Mouse (Mus musculus): ENCODE data around the gene 6030445D17Rik.
A peak's percentile ranks its signal among the peaks of the same experiment; 100 is the strongest.

Gene 6030445D17Rik

DNA sequence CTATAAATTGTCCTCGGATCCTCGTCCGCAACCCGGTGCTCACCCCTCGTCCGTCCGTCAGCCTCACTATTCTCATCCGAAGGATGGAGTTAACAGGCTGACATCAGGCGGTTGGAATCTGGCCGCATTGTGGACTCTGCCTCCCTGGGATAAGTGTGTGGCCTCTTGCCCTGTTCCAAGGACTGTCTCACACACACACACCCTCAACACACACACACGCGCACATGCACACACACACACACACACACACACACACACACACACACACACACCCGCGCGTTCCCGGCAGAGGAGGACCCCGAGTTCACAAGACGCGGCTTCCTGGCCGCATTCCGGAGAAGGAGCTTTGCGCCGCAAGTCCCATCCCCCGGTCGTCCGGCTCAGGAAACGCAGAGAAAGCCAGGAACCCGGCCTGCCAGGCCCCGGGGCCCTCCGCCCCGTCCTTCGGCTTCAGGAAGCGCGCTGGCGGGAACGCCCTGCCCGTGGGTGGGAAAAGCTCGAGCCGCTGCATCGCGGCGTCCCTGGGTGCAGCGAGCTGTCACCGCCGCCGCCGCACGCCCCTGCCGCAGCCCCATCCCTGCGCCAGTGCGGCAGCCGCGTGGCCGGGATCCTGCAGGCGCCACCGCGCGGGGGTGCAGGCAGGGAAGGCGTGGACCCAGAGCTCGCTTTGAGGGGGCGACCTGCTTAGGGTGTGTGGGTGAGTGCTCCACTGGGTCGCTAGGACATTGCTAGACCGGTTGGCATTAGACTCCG lies at the start of gene 6030445D17Rik:
6030445D17Rik (plus strand) TSS at position 165 of the 753 bp plus-strand sequence.
- DNase-seq (ENCODE audit: low spot score), result peak; percentile 46

DNA sequence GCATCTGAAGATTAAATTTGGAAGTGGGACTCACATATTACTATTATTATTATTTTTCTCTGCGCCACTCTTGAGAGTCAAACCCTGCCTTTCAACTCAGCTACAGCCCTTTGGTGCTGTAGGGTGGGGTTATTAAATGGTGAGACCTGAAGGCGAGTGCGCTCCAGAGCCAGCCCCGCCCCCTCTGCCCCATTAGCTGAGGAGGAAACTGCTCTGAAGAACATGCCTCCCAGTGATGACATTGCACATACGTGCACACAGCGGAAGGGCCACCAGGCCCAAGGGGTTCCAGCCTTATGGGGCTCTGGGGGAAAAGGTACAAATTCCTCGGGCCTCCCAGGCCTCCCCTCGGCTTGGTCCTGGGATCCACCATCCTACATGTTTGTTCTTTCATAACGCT lies 46.6 kb upstream of the 6030445D17Rik start:
- no peak for DNase-seq (ENCODE audit: low spot score)

- no peak for DNase-seq (ENCODE audit: low spot score)
Observed at GRCm38 (mm10) chr4:136418962-136419361, 43.1 kb upstream of the 6030445D17Rik start.

GRCm38 (mm10) chr4:136419386-136419785 lies 42.7 kb upstream of the 6030445D17Rik start:
- no peak for DNase-seq (ENCODE audit: low spot score)

DNA sequence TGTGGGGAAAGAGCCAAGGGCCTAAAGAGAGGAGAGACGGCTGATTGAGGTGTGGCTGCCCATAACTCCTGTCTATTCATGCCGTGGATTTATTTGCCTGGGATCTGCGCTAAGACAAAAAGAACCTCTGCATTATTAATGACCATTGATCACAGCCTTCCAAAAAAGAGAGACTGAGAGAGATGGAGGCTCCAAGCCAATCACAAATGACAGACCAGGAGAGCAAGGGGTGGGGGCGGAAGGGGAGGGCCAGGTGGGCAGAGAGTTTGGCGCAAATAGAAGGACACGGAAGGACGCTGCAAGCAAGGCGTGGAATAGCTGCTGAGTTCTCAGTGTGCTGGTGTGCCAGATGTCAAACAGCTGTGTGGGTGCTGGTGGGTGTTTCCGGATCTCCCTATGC lies 38.8 kb upstream of the 6030445D17Rik start, which contains the start of gene Htr1d:
Htr1d (plus strand) TSS at position 301 of the 400 bp plus-strand sequence.
- DNase-seq (ENCODE audit: low spot score), result no peak

DNA sequence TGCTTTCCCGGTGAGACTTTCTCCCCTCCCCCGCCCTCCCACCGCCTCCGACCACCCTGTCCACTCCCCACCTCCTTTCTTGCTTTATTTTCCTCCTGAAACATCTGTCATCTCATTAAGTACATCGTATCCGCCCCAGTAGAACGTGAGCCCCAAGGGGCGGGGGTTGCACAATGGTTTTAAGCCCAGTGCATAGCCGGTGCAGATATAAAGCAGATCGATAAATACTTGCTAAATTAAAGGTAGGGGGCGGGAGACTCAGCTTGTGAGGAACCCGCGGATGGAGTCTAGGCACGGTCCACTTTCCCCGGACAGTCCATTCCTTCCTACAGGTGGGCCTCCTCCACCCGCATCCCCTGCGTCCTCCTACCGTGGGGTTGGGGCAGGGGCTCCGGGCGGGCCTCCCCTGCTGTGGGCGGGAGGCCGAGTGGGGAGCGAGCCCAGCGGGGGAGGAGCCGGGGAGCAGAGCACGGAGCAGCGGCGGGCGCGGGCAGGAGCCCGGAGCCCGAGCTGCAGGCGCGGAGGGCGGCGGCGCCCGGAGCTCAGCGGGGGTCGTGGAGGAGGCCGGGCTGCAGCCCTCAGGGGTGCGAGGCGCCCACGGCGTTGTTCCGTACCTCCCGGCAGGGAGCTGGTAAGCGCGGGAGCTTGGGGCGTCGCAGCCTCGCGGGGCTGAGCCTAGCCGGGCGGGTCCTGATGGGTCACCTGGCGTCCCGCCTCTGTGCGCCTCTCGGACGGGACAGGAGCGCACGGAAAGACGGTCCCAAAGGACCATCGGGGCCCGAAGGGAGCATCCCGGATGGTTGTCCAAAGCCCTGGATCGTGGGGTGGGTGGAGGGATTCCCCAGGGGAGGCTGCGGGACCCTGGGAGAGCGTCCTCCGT lies 37.7 kb upstream of the 6030445D17Rik start:
- DNase-seq (ENCODE audit: low spot score), result no peak

DNA sequence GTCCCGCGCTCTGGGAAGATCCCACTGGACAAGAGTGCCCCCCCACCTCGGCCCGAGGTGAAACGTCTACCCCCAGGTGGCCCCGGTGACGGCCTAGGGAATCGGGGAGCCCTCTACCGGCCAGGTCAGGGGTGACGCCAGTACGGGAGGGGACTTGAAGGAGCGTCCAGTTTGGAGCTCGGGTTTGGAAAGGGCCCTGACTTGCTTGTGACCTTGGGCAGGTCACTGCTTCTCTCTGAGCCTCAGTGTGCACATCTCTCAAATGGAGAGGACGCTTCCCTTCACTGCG lies 37.1 kb upstream of the 6030445D17Rik start:
- DNase-seq (ENCODE audit: low spot score), result no peak

- DNase-seq (ENCODE audit: low spot score), result no peak
Observed at GRCm38 (mm10) chr4:136430609-136431375, 31.3 kb upstream of the 6030445D17Rik start.

GRCm38 (mm10) chr4:136431376-136431693 lies 30.7 kb upstream of the 6030445D17Rik start:
- DNase-seq (ENCODE audit: low spot score), result peak; percentile 65

DNA sequence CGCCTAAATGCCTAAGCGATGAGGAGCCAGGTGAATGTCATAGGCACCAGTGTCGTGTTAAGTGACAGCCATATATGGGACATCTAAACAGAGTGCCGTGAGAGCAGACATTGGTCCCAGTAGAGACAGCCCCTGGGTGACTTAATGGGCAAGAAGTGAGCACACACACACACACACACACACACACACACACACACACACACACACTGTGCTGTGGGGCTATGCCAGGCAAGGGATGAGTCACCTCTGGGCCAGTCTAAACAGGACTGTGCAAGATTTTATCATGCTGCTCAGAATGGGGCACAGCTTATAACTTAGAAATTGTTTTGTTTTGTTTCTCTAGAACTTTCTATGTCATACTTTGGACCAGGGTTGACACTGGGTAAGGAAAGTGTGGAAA lies 28.0 kb upstream of the 6030445D17Rik start:
- DNase-seq (ENCODE audit: low spot score), result no peak

- no peak for DNase-seq (ENCODE audit: low spot score)
Observed at GRCm38 (mm10) chr4:136439106-136439505, 22.9 kb upstream of the 6030445D17Rik start.

DNA sequence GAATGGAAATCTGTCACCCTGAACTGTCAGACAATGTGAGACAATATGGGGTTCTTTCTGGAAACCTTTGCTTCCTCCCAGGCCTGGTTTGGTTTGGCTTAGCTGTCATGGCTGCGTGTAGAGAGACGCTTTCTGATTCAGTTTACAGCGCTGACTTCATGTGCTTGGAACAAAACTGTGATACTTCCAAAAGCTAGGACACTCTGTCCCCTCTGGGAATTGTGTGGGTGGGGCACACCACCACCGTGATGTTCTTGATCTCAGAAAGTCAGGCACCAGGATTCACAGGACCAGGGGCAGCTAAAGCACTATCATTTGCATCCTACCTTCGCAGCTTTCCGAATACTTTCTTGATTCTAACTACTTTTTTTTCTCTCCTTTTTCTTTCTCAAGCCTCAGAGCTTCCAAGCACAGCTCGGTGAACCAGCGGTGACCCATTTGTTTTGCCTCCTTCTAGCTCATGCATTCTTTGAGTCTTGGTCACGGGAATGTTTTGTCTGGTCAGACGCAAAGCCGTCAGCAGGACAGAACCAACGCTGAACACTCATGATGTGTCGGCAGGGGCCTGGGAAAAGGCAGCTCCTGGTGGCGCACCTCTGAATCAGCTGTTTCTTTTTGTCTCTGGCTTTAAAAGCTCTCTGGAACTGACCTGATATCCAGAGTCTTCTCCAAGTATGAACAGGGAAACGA lies 20.6 kb upstream of the 6030445D17Rik start:
- no peak for DNase-seq (ENCODE audit: low spot score)

GRCm38 (mm10) chr4:136444561-136444960 lies 17.5 kb upstream of the 6030445D17Rik start:
- DNase-seq (ENCODE audit: low spot score), result no peak

DNA sequence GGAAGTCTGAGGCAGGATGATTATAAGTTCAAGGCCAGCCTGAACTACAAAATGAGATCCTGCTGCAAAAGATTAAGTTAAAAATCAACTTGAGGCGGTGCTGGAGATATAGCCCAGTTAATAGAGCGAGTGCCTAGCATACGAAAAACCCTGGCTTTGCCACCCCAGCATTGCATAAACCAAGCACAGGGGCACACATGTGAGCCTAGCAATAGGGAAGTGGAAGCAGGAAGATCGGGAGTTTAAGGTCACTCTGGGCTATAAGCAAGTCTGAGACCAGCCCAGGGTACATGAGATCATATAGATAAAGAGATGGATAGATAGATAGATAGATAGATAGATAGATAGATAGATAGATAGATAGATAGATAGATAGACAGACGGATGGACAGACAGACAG lies 12.3 kb upstream of the 6030445D17Rik start:
- no peak for DNase-seq (ENCODE audit: low spot score)

DNA sequence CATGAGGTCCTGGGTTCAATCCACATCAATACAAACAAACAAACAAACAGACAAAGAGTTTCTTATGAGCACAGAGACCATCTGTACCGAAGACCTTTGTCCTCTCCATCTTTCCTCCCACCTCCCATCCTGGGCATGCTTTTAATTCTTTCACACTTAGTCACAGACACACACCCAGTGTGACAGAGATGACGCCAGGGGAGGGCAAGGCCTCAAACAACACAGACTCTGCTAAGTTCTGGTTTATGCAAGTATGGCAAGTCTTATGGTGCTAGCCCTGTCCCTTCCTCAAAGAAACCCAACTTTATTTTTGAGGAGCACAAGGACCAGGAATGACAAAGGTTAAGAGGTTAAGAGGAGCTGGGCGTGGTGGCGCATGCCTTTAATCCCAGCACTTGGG lies 11.8 kb upstream of the 6030445D17Rik start:
- DNase-seq (ENCODE audit: low spot score), result no peak

- DNase-seq (ENCODE audit: low spot score), result no peak
Observed at GRCm38 (mm10) chr4:136451564-136451963, 10.5 kb upstream of the 6030445D17Rik start.

DNA sequence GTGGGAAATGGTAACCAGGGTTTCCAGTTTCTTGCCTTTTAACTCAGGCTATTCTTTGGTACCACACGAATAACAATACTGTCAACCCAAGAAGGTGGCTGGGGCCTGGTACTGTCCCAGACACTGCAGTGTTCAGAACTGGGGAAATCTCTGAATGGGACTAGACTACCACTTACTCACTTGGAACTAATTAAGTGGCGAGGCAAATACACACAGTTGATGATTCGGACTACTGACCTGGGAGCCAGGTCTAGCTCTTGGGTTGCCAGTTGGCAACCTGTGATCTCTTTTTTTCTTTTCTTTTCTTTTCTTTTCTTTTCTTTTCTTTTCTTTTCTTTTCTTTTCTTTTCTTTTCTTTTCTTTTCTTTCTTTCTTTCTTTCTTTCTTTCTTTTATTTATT lies 9.8 kb upstream of the 6030445D17Rik start:
- no peak for DNase-seq (ENCODE audit: low spot score)

DNA sequence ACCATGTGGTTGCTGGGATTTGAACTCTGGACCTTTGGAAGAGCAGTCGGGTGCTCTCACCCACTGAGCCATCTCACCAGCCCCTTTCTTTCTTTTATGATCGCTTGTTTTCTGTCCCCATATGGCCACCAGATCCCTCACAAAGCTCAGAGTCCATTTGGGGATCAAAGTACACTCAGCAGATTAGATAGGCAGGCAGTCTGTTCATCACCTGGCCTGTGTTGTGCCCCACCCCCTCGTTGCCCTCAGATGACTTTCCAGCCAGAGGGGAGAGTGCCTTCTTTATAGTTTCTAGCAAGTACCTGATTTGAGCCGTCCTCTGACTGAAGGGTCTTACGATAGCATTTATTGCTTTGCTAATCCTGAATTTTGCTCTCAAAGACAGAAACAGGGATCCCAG lies 9.3 kb upstream of the 6030445D17Rik start:
- DNase-seq (ENCODE audit: low spot score), result no peak

GRCm38 (mm10) chr4:136454850-136455260 lies 7.2 kb upstream of the 6030445D17Rik start:
- peak; percentile 59 for DNase-seq (ENCODE audit: low spot score)

GRCm38 (mm10) chr4:136456516-136457218 lies 5.4 kb upstream of the 6030445D17Rik start:
- no peak for DNase-seq (ENCODE audit: low spot score)

- DNase-seq (ENCODE audit: low spot score), result no peak
Observed at GRCm38 (mm10) chr4:136458276-136458675, 3.8 kb upstream of the 6030445D17Rik start.

Data from c-Kit-positive CD71-positive TER-119-positive erythroid progenitor cells, embryonic 14.5 days (primary cell).